Comparison of ENCODE assay signal across 8 mouse cellular contexts in the genomic region with DNA sequence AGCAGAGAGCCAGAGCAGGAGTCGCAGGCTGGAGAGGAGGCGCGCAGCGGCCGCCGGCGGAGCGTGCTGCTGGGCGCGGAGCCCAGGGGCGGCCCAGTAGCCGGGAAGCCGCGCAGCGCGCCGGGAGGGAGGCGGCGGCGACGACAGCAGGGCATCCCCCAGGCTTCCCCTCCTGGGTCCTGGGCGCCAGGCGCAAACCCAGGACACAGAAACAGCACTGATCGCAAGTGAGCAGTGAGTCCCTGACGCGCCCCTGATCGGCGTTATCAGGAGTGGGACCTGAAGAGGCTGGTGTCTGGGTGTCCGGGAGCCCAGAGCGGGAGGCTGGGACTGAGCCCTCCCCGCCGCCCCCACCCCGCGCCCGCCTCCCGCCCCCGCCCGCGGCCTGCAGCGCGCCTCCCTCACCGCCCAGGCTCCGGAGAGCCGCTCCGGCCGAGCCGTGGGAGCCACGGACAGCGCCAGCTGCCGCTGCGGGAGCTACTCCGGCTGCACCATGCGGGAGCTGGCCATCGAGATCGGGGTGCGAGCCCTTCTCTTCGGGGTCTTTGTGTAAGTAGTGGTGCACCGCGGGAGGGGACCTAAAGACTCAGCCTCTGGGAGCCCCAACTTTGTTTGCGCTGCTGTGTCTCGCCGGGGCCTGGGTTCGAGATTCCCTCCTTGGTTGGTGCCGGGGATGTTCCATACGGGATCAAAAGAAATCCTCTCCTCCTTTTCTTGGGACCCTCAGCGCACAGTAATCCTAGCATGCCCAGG. TPM values are rescaled to one million over a fixed set of nuclear protein-coding genes. Genes with fewer than 3 reads are reported as not detected.
A peak's percentile ranks its signal among the peaks of the same experiment; 100 is the strongest.
DNase-seq lines count a peak whose midpoint lies in the region; ATAC-seq lines count a peak whose summit lies in the region.

Gene Plpp4, plus strand, starts transcription at position 411 of the 753 bp plus-strand sequence.

- DNase-seq in kidney, postnatal 25 days, result no peak
- peak; percentile 57 for DNase-seq in embryo, embryonic 10 days (ENCODE audit: low spot score)
- peak; percentile 26 for DNase-seq in layer of hippocampus, adult 9-11 months
- DNase-seq in mesoderm, embryonic 11.5 days (ENCODE audit: low read depth, low spot score), result peak; percentile 46
- DNase-seq in c-Kit-positive CD71-positive TER-119-positive erythroid progenitor cells, embryonic 14.5 days (ENCODE audit: low spot score), result no peak

- peaks cover 10% of the 10 kb centered on the region; the same call in 1 of the 2 replicates for H3K4me1 ChIP-seq in kidney, embryonic 16.5 days (ENCODE audit: insufficient read depth, low read length)
- H3K4me1 ChIP-seq in heart, embryonic 11.5 days (ENCODE audit: control insufficient read depth, insufficient read depth, low read length), result no peaks in the 10 kb centered on the region; the same call in 1 of the 2 replicates
- H3K4me1 ChIP-seq in stomach, embryonic 14.5 days (ENCODE audit: control insufficient read depth, insufficient read depth, low read length), result 0 out of 2 replicates have a peak, but pooled peaks cover 2% of the 10 kb centered on the region

- H3K9me3 ChIP-seq in kidney, embryonic 16.5 days (ENCODE audit: low read length), result no peaks in the 10 kb centered on the region
- no peaks in the 10 kb centered on the region for H3K9me3 ChIP-seq in heart, embryonic 11.5 days (replicated peaks; ENCODE audit: control insufficient read depth, low read length)
- no peaks in the 10 kb centered on the region for H3K9me3 ChIP-seq in stomach, embryonic 14.5 days (ENCODE audit: control insufficient read depth, low read depth, low read length)

- peak within 1 kb of the TSS; percentile 51 for H3K4me3 ChIP-seq in kidney, embryonic 16.5 days (ENCODE audit: low read length)
- H3K4me3 ChIP-seq in heart, embryonic 11.5 days (ENCODE audit: low read depth, low read length), result peak within 1 kb of the TSS; percentile 50
- peak within 1 kb of the TSS; percentile 37 for H3K4me3 ChIP-seq in stomach, embryonic 14.5 days (ENCODE audit: low read depth, low read length)

- peak; percentile 89 for ATAC-seq in kidney, embryonic 16.5 days (ENCODE audit: low FRiP score, low TSS enrichment)
- ATAC-seq in heart, embryonic 11.5 days (replicated peaks; ENCODE audit: insufficient number of reproducible peaks, low FRiP score, low TSS enrichment), result peak; percentile 69; the same call in 1 of the 2 replicates
- ATAC-seq in stomach, embryonic 14.5 days (ENCODE audit: insufficient number of reproducible peaks, insufficient read depth, low FRiP score, low read depth), result peak; percentile 69; the same call in 1 of the 2 replicates

- peak within 1 kb of the TSS; percentile 60 for H3K9ac ChIP-seq in kidney, embryonic 16.5 days (replicated peaks; ENCODE audit: low read length)
- H3K9ac ChIP-seq in heart, embryonic 11.5 days (ENCODE audit: low read depth, low read length), result 0 out of 2 replicates have a peak within 1 kb of the TSS, but pooled peaks have one; percentile 10
- no peak within 1 kb of the TSS for H3K9ac ChIP-seq in stomach, embryonic 14.5 days (replicated peaks; ENCODE audit: low read depth, low read length)

- H3K36me3 ChIP-seq in kidney, embryonic 16.5 days (ENCODE audit: insufficient read depth, low read length), result no peaks in the 10 kb centered on the region
- H3K36me3 ChIP-seq in heart, embryonic 11.5 days (ENCODE audit: control insufficient read depth, insufficient read depth, low read length), result no peaks in the 10 kb centered on the region
- H3K36me3 ChIP-seq in stomach, embryonic 14.5 days (ENCODE audit: control insufficient read depth, insufficient read depth, low read length), result no peaks in the 10 kb centered on the region

- 1% methylated on average over 58 of the region's 66 CpGs for WGBS in kidney, embryonic 16.5 days
- WGBS in heart, embryonic 11.5 days (ENCODE audit: insufficient replicate concordance), result under 1% methylated on average over 45 of the region's 66 CpGs
- under 1% methylated on average over 60 of the region's 66 CpGs for WGBS in stomach, embryonic 14.5 days

- no peak within 1 kb of the TSS for H3K27ac ChIP-seq in kidney, embryonic 16.5 days (ENCODE audit: low read length)
- no peak within 1 kb of the TSS for H3K27ac ChIP-seq in heart, embryonic 11.5 days (ENCODE audit: low read depth, low read length)
- H3K27ac ChIP-seq in stomach, embryonic 14.5 days (ENCODE audit: low read length), result no peak within 1 kb of the TSS

- peak within 1 kb of the TSS; percentile 92 for H3K4me2 ChIP-seq in kidney, embryonic 16.5 days (replicated peaks; ENCODE audit: low read depth, low read length)
- H3K4me2 ChIP-seq in heart, embryonic 11.5 days, result peak within 1 kb of the TSS; percentile 86
- H3K4me2 ChIP-seq in stomach, embryonic 14.5 days (replicated peaks; ENCODE audit: low read depth, low read length), result peak within 1 kb of the TSS; percentile 87

- peaks cover 45% of the 10 kb centered on the region for H3K27me3 ChIP-seq in kidney, embryonic 16.5 days (ENCODE audit: insufficient read depth, low read length)
- H3K27me3 ChIP-seq in heart, embryonic 11.5 days (ENCODE audit: control insufficient read depth, insufficient read depth, low read length), result peaks cover 61% of the 10 kb centered on the region
- peaks cover 30% of the 10 kb centered on the region for H3K27me3 ChIP-seq in stomach, embryonic 14.5 days (ENCODE audit: control insufficient read depth, insufficient read depth, low read length)

RNA-seq across cellular contexts. Expression of gene Plpp4, which starts in this region (rescaled TPM):
- 2.2 and 3.4 TPM in 2 replicates for polyA plus RNA-seq in kidney, embryonic 16.5 days (2015; fragmentation: Nextera tagmentation; extraction: Ambion mirVana)
- 0.21 and 0.46 TPM in 2 replicates for polyA plus RNA-seq in heart, embryonic 11.5 days (2014; fragmentation: Nextera tagmentation; extraction: Ambion mirVana)
- 0.84 and 0.98 TPM in 2 replicates for polyA plus RNA-seq in stomach, embryonic 14.5 days (2014; fragmentation: Nextera tagmentation; extraction: Ambion mirVana)

Comparison
In these comparisons a context has a peak if more than half of its experiments do, and no peak if none do; other contexts are left out.
1. Peak in ATAC-seq, H3K4me3 ChIP-seq, H3K9ac ChIP-seq and H3K4me2 ChIP-seq in heart, embryonic 11.5 days; RNA of the gene not detected or under 1 TPM.
2. Peak in ATAC-seq, H3K4me3 ChIP-seq and H3K4me2 ChIP-seq in stomach, embryonic 14.5 days; RNA of the gene not detected or under 1 TPM.
3. DNase-seq: peak in embryo, embryonic 10 days (single experiment), layer of hippocampus, adult 9-11 months (single experiment) and mesoderm, embryonic 11.5 days (single experiment); none in kidney, postnatal 25 days (0 of 2) and c-Kit-positive CD71-positive TER-119-positive erythroid progenitor cells, embryonic 14.5 days (single experiment).
4. Peak in every context shown above with its lines, with median percentiles within 50 percentile points of each other: ATAC-seq, H3K4me2 ChIP-seq and H3K4me3 ChIP-seq.